Mouse (Mus musculus) midbrain, postnatal 0 days (tissue): Measurements from ENCODE around the gene Dlg2. TPM values are rescaled to one million over a fixed set of nuclear protein-coding genes. Genes with fewer than 3 reads are reported as not detected.
A peak's percentile ranks its signal among the peaks of the same experiment; 100 is the strongest.

ENCODE experiments used
- ATAC-seq: fragments of 200-750 bp; cut with Nextera tagmentation; 2 replicates; pipeline ENCODE4 v1.8.0; 2017; ENCODE audit warnings: moderate number of reproducible peaks, mild to moderate bottlenecking, moderate TSS enrichment, moderate library complexity; ENCODE audit not compliant: low FRiP score
- DNase-seq: peaks from one replicate; pipeline ENCODE4 v3.0.0-alpha.2; 2015; ENCODE audit warnings: low spot score
- H3K27ac ChIP-seq: fragments of 300-500 bp; sonication (generic); 2 replicates; pipeline ENCODE4 v1.5.1; 2014; ENCODE audit warnings: low read depth, mild to moderate bottlenecking, low read length, mixed read lengths
- H3K27me3 ChIP-seq: fragments of 300-500 bp; sonication (generic); 2 replicates; pipeline ENCODE4 v1.6.1; 2014; ENCODE audit warnings: low read length, control low read depth, mixed read lengths; ENCODE audit not compliant: insufficient read depth
- H3K36me3 ChIP-seq: fragments of 300-500 bp; sonication (generic); 2 replicates; pipeline ENCODE4 v1.6.1; 2014; ENCODE audit warnings: low read length, control low read depth, mixed read lengths; ENCODE audit not compliant: insufficient read depth
- H3K4me1 ChIP-seq: fragments of 300-500 bp; sonication (generic); 2 replicates; pipeline ENCODE4 v1.6.1; 2014; ENCODE audit warnings: mild to moderate bottlenecking, control low read depth, antibody characterized with exemption, low read length, mixed read lengths; ENCODE audit not compliant: insufficient read depth
- H3K4me2 ChIP-seq: fragments of 300-500 bp; sonication (generic); 2 replicates; pipeline ENCODE4 v1.6.1; 2014; ENCODE audit warnings: low read depth, mild to moderate bottlenecking, low read length, mixed read lengths; ENCODE audit not compliant: poor library complexity, severe bottlenecking
- H3K4me3 ChIP-seq: fragments of 300-500 bp; sonication (generic); 2 replicates; pipeline ENCODE4 v1.5.1; 2014; ENCODE audit warnings: low read depth, mild to moderate bottlenecking, low read length, moderate library complexity
- H3K9ac ChIP-seq: fragments of 300-500 bp; sonication (generic); replicated peaks from 2 replicates; pipeline ENCODE4 v1.6.1; 2014; ENCODE audit warnings: mild to moderate bottlenecking, low read length, moderate library complexity, mixed read lengths; ENCODE audit not compliant: poor library complexity, severe bottlenecking
- H3K9me3 ChIP-seq: fragments of 300-500 bp; sonication (generic); 2 replicates; pipeline ENCODE4 v1.6.1; 2016; ENCODE audit warnings: low read length, control low read depth
- CTCF ChIP-seq: IDR thresholded peaks from 2 replicates; pipeline ENCODE4 v1.5.1; 2016; ENCODE audit warnings: antibody characterized with exemption, mild to moderate bottlenecking
- WGBS: fragments of 180-500 bp; shearing (Covaris S2); extraction: QIAGEN DNeasy Blood & Tissue Kit; methylation state at CpG from one replicate; pipeline ENCODE4 v1.1.7; 2014; 5-methylcytosine and 5-hydroxymethylcytosine counted together
- polyA plus RNA-seq: library from polyadenylated mRNA; unstranded; fragments of >200 nt; fragmentation: Nextera tagmentation; extraction: Ambion mirVana; gene quantifications from 2 replicates; pipeline ENCODE4 v1.2.1, GENCODE M21; 2015
- total RNA-seq: library from RNA; depleted of rRNA; stranded (reverse); fragments of >200 nt; gene quantifications from 2 replicates; pipeline ENCODE4 v1.2.3, GENCODE M21; 2014

The Dlg2 gene
- total and polyA plus RNA-seq, 2 experiments from 2014 or later, result 21.6 to 126 TPM

GRCm38 (mm10) chr7:91212236-91212635 lies 735.8 kb downstream of the Dlg2 start:
- no peaks in the 10 kb centered on the region for H3K4me1 ChIP-seq
- no peaks in the 10 kb centered on the region for H3K27me3 ChIP-seq
- ATAC-seq (no peak), DNase-seq (no peak)
- H3K9me3 ChIP-seq, result no peaks in the 10 kb centered on the region
- H3K36me3 ChIP-seq, result no peaks in the 10 kb centered on the region
- H3K27ac ChIP-seq, result no peak overlapping the region
- 100% methylated on average over 1 of the region's 1 CpGs for WGBS
- H3K9ac ChIP-seq, result no peak overlapping the region
- no peak overlapping the region for H3K4me3 ChIP-seq
- TF ChIP-seq CTCF, result no peak
- no peak overlapping the region for H3K4me2 ChIP-seq

- Histone ChIP-seq H3K4me1 (no peaks in the 10 kb centered on the region), H3K27me3 (no peaks in the 10 kb centered on the region), H3K4me2 (no peak overlapping the region), H3K36me3 (no peaks in the 10 kb centered on the region), H3K9me3 (no peaks in the 10 kb centered on the region), H3K27ac (no peak overlapping the region), H3K9ac (no peak overlapping the region), H3K4me3 (no peak overlapping the region)
- WGBS, result 89% methylated on average over 1 of the region's 1 CpGs
- ATAC-seq, result no peak
- peak; percentile 3 for DNase-seq
- TF ChIP-seq CTCF, result no peak
Observed at GRCm38 (mm10) chr7:91214921-91215320, 738.4 kb downstream of the Dlg2 start.

- TF ChIP-seq CTCF, result no peak
- Histone ChIP-seq H3K4me1 (no peaks in the 10 kb centered on the region), H3K27ac (no peak overlapping the region), H3K9me3 (no peaks in the 10 kb centered on the region), H3K27me3 (no peaks in the 10 kb centered on the region), H3K4me2 (no peak overlapping the region), H3K36me3 (no peaks in the 10 kb centered on the region), H3K4me3 (no peak overlapping the region), H3K9ac (no peak overlapping the region)
- no peak for ATAC-seq
- WGBS, result 68% methylated on average over 7 of the region's 7 CpGs
- no peak for DNase-seq
Observed at GRCm38 (mm10) chr7:91218321-91218987, 742.0 kb downstream of the Dlg2 start.

GRCm38 (mm10) chr7:91226442-91226841 lies 750.0 kb downstream of the Dlg2 start:
- Histone ChIP-seq H3K27me3 (no peaks in the 10 kb centered on the region), H3K36me3 (no peaks in the 10 kb centered on the region), H3K4me3 (no peak overlapping the region), H3K9ac (no peak overlapping the region), H3K9me3 (no peaks in the 10 kb centered on the region), H3K4me1 (no peaks in the 10 kb centered on the region), H3K27ac (no peak overlapping the region), H3K4me2 (0 out of 2 replicates have a peak overlapping the region, but pooled peaks have one; percentile 10)
- peak; percentile 38; the same call in 1 of the 2 replicates for ATAC-seq
- peak; percentile 91 for DNase-seq
- TF ChIP-seq CTCF, result peak; percentile 96
- WGBS, result 0% methylated on average over 5 of the region's 5 CpGs

- ATAC-seq (no peak), DNase-seq (no peak)
- Histone ChIP-seq H3K27me3 (no peaks in the 10 kb centered on the region), H3K4me1 (no peaks in the 10 kb centered on the region), H3K27ac (no peak overlapping the region), H3K9me3 (no peaks in the 10 kb centered on the region), H3K4me3 (no peak overlapping the region), H3K4me2 (no peak overlapping the region), H3K36me3 (no peaks in the 10 kb centered on the region), H3K9ac (no peak overlapping the region)
- WGBS, result 59% methylated on average over 4 of the region's 4 CpGs
- TF ChIP-seq CTCF, result no peak
Observed at GRCm38 (mm10) chr7:91241718-91242117, 765.2 kb downstream of the Dlg2 start.

- TF ChIP-seq CTCF, result no peak
Observed at GRCm38 (mm10) chr7:91261672-91262030, 785.2 kb downstream of the Dlg2 start.

More at GRCm38 (mm10) chr7:91261672-91262030, 785.2 kb downstream of the Dlg2 start:
- Histone ChIP-seq H3K4me2 (peak overlapping the region; percentile 76), H3K27me3 (no peaks in the 10 kb centered on the region), H3K4me3 (peak overlapping the region; percentile 60), H3K9ac (no peak overlapping the region; the same call in 1 of the 2 replicates), H3K4me1 (peaks cover 4% of the 10 kb centered on the region; the same call in 1 of the 2 replicates), H3K9me3 (no peaks in the 10 kb centered on the region), H3K27ac (no peak overlapping the region), H3K36me3 (no peaks in the 10 kb centered on the region)
- DNase-seq (no peak), ATAC-seq (no peak; the same call in 1 of the 2 replicates)
- WGBS, result 3% methylated on average over 5 of the region's 5 CpGs
